In genomic region chr2:52986354-52986753, GRCm38 (mm10) we compare ENCODE assay signal across 28 mouse cellular contexts.
"Had no signal": no experiment of that assay in that cellular context is flagged by ENCODE, and none has a peak within 500 bp of the region (broad histone marks: within the 10 kb centered on the region; RNA-seq: fewer than 3 reads in every experiment).

No protein-coding gene starts in this region.

- DNase-seq: left cerebral cortex, postnatal 4 days; liver; liver, embryonic 13.5 days; liver, postnatal 0 days; lung, adult 18-20 months; lung, adult 2 months; lung, embryonic 14.5 days; lung, postnatal 10 days; lung, postnatal 14 days; lung, postnatal 36 days; lung, postnatal 4 days; midbrain, embryonic 14.5 days had no signal

- H3K4me3 ChIP-seq: limb, embryonic 10.5 days; limb, embryonic 12.5 days; limb, embryonic 13.5 days; limb, embryonic 15.5 days; liver, embryonic 12.5 days; liver, embryonic 13.5 days; liver, embryonic 15.5 days; lung, embryonic 15.5 days; megakaryocyte, embryonic 14.5 days; midbrain, embryonic 10.5 days; midbrain, embryonic 12.5 days; midbrain, embryonic 13.5 days; midbrain, embryonic 15.5 days; myocyte; neural tube, embryonic 12.5 days had no signal

- H3K27ac ChIP-seq: limb, embryonic 10.5 days; liver, embryonic 12.5 days; liver, embryonic 13.5 days; liver, embryonic 14.5 days; liver, embryonic 15.5 days; lung, embryonic 15.5 days; macrophage; midbrain, embryonic 12.5 days; midbrain, embryonic 13.5 days; midbrain, embryonic 15.5 days; neural tube, embryonic 12.5 days had no signal
